Mouse (Mus musculus): Measurements from ENCODE around the gene Qsox2.

- TF ChIP-seq ZC3H11A (IDR thresholded peaks at IDR 0.05; ENCODE audit: borderline replicate concordance, low read depth, low read length), result no peak
- no peak for TF ChIP-seq ZNF384 (IDR thresholded peaks at IDR 0.05; ENCODE audit: low read depth, low read length)
- TF ChIP-seq MAFK (IDR thresholded peaks at IDR 0.05; ENCODE audit: insufficient read depth, low read depth, low read length), result no peak
- TF ChIP-seq CHD2 (IDR thresholded peaks at IDR 0.05; ENCODE audit: low read depth, low read length), result no peak
- no peak for TF ChIP-seq HCFC1 (IDR thresholded peaks at IDR 0.05; ENCODE audit: borderline replicate concordance, insufficient read depth, low read length)
Observed at GRCm38 (mm10) chr2:26172166-26172565, 65.2 kb downstream of the Qsox2 start.
